26 mouse cellular contexts compared by ENCODE assay signal in the genomic region with DNA sequence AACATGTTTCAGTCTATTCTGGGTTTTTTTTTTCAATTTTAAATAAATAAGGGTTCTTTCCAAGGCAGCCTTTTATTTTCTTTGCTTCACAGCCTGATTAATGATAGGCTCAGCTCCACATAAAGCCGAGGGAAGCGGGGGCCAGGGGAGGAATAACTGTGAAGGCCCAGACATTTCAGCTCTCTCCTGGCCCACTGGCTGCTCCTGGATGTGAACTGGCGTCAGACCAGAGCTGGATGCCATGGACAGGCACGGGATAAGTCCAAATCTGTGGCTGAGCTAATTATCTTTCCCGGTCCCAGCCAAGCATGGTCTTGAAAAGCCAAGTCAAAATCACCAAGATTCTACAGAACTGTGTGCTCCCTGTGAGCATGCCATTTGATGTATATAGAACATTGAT.
DNase-seq lines count a peak whose midpoint lies in the region; ATAC-seq and TF ChIP-seq lines count a peak whose summit lies in the region.
"Had no signal": no experiment of that assay in that cellular context is flagged by ENCODE, and none has a peak within 500 bp of the region (broad histone marks: within the 10 kb centered on the region; RNA-seq: fewer than 3 reads in every experiment).

No protein-coding gene starts in this region.

- no peaks in the 10 kb centered on the region for H3K4me1 ChIP-seq in forebrain, embryonic 14.5 days (ENCODE audit: control insufficient read depth, insufficient read depth, low read length)
- peaks cover 4% of the 10 kb centered on the region; the same call in 1 of the 2 replicates for H3K4me1 ChIP-seq in forebrain, embryonic 10.5 days
- H3K4me1 ChIP-seq in hindbrain, postnatal 0 days (ENCODE audit: insufficient read depth, low read length) = no peaks in the 10 kb centered on the region
- H3K4me1 ChIP-seq in hindbrain, embryonic 10.5 days (replicated peaks) = 0 out of 2 replicates have a peak, but pooled peaks cover 5% of the 10 kb centered on the region
- H3K4me1 ChIP-seq: embryonic facial prominence, embryonic 13.5 days; limb, embryonic 12.5 days had no signal

- no peak overlapping the region for H3K9ac ChIP-seq in forebrain, embryonic 14.5 days (ENCODE audit: low read length)
- no peak overlapping the region for H3K9ac ChIP-seq in hindbrain, postnatal 0 days (replicated peaks; ENCODE audit: low read length)
- H3K9ac ChIP-seq: embryonic facial prominence, embryonic 13.5 days; limb, embryonic 12.5 days; liver, postnatal 0 days; neural tube, embryonic 15.5 days had no signal

- ATAC-seq in forebrain, embryonic 14.5 days = peak; percentile 42; the same call in 1 of the 2 replicates
- no peak for ATAC-seq in hindbrain, postnatal 0 days
- ATAC-seq: CD4-positive, CD25-positive, alpha-beta regulatory T cell, adult 4 months; intestine, postnatal 0 days; liver, postnatal 0 days; lung, postnatal 0 days had no signal

- intact Hi-C loops in left cerebral cortex, postnatal 25 days (cut with DNase I) = no loop called here
- intact Hi-C loops in left cerebral cortex, postnatal 36 days (cut with DNase I) = no loop called here

- H3K36me3 ChIP-seq in forebrain, embryonic 14.5 days (ENCODE audit: control insufficient read depth, insufficient read depth, low read length) = no peaks in the 10 kb centered on the region
- H3K36me3 ChIP-seq in forebrain, embryonic 10.5 days (replicated peaks) = no peaks in the 10 kb centered on the region
- no peaks in the 10 kb centered on the region for H3K36me3 ChIP-seq in hindbrain, postnatal 0 days (ENCODE audit: insufficient read depth, low read length)
- H3K36me3 ChIP-seq in hindbrain, embryonic 10.5 days = no peaks in the 10 kb centered on the region
- H3K36me3 ChIP-seq: embryonic facial prominence, embryonic 13.5 days; limb, embryonic 12.5 days; neural tube, embryonic 15.5 days had no signal

- no peaks in the 10 kb centered on the region for H3K9me3 ChIP-seq in forebrain, embryonic 14.5 days (replicated peaks; ENCODE audit: control insufficient read depth, low read length)
- H3K9me3 ChIP-seq in forebrain, embryonic 10.5 days = no peaks in the 10 kb centered on the region
- no peaks in the 10 kb centered on the region for H3K9me3 ChIP-seq in hindbrain, postnatal 0 days (ENCODE audit: low read length)
- no peaks in the 10 kb centered on the region for H3K9me3 ChIP-seq in hindbrain, embryonic 10.5 days
- H3K9me3 ChIP-seq: embryonic facial prominence, embryonic 13.5 days; limb, embryonic 12.5 days; neural tube, embryonic 15.5 days had no signal

- H3K4me3 ChIP-seq in forebrain, embryonic 14.5 days (ENCODE audit: low read depth, low read length) = no peak overlapping the region
- H3K4me3 ChIP-seq in forebrain, embryonic 10.5 days = no peak overlapping the region
- H3K4me3 ChIP-seq in hindbrain, postnatal 0 days (ENCODE audit: low read length) = no peak overlapping the region
- no peak overlapping the region for H3K4me3 ChIP-seq in hindbrain, embryonic 10.5 days
- H3K4me3 ChIP-seq: embryonic facial prominence, embryonic 13.5 days; erythroblast, embryonic 14.5 days; gastrocnemius, adult 2 months; left cerebral cortex, adult 2 months; limb, embryonic 12.5 days; neural tube, embryonic 15.5 days had no signal

- 51% methylated on average over 5 of the region's 5 CpGs for WGBS in forebrain, embryonic 14.5 days
- 87% methylated on average over 5 of the region's 5 CpGs for whole genome bisulfite sequencing in forebrain, embryonic 10.5 days
- WGBS in hindbrain, postnatal 0 days = 40% methylated on average over 5 of the region's 5 CpGs
- WGBS in hindbrain, embryonic 10.5 days = 90% methylated on average over 5 of the region's 5 CpGs

- no peak overlapping the region for H3K27ac ChIP-seq in forebrain, embryonic 14.5 days (ENCODE audit: low read depth, low read length)
- H3K27ac ChIP-seq in forebrain, embryonic 10.5 days = no peak overlapping the region
- no peak overlapping the region for H3K27ac ChIP-seq in hindbrain, postnatal 0 days
- no peak overlapping the region for H3K27ac ChIP-seq in hindbrain, embryonic 10.5 days
- H3K27ac ChIP-seq: embryonic facial prominence, embryonic 13.5 days; gastrocnemius, adult 2 months; left cerebral cortex, adult 2 months; limb, embryonic 12.5 days had no signal

- no peak for TF ChIP-seq CTCF in hindbrain, postnatal 0 days (IDR thresholded peaks at IDR 0.05; ENCODE audit: low read depth)

- H3K27me3 ChIP-seq in forebrain, embryonic 14.5 days (replicated peaks; ENCODE audit: control insufficient read depth, insufficient read depth, low read length) = no peaks in the 10 kb centered on the region
- H3K27me3 ChIP-seq in forebrain, embryonic 10.5 days (ENCODE audit: poor library complexity, severe bottlenecking) = no peaks in the 10 kb centered on the region
- no peaks in the 10 kb centered on the region for H3K27me3 ChIP-seq in hindbrain, postnatal 0 days (ENCODE audit: insufficient read depth, low read length)
- no peaks in the 10 kb centered on the region for H3K27me3 ChIP-seq in hindbrain, embryonic 10.5 days (ENCODE audit: insufficient read depth, poor library complexity, severe bottlenecking)
- H3K27me3 ChIP-seq: embryonic facial prominence, embryonic 13.5 days; limb, embryonic 12.5 days; neural tube, embryonic 15.5 days had no signal

- peak; percentile 48 for DNase-seq in forebrain, embryonic 14.5 days (ENCODE audit: low spot score)
- DNase-seq in forebrain, embryonic 10.5 days (ENCODE audit: extremely low spot score, low spot score) = no peak
- peak; percentile 36 for DNase-seq in hindbrain, postnatal 0 days (ENCODE audit: low spot score)
- no peak for DNase-seq in hindbrain, embryonic 10.5 days (ENCODE audit: low spot score)
- peak; percentile 1 for DNase-seq in left cerebral cortex, postnatal 25 days (ENCODE audit: low spot score in 2 of 2)
- DNase-seq in left cerebral cortex, postnatal 36 days (ENCODE audit: low spot score in 2 of 2) = no peak
- DNase-seq in brain, adult 2 months (ENCODE audit: low read depth, low spot score) = peak; percentile 3
- no peak for DNase-seq in urinary bladder, postnatal 4 days (ENCODE audit: low spot score in 2 of 2)
- DNase-seq: adrenal gland, postnatal 14 days; cerebellum, adult 11 months; cerebellum, postnatal 25 days; embryo, embryonic 11 days; gastrocnemius, adult 2 months; kidney, postnatal 25 days; liver, postnatal 0 days; thymus, postnatal 14 days had no signal

- H3K4me2 ChIP-seq in forebrain, embryonic 14.5 days (ENCODE audit: low read length) = no peak overlapping the region
- H3K4me2 ChIP-seq in hindbrain, postnatal 0 days (ENCODE audit: low read depth, low read length) = no peak overlapping the region
- H3K4me2 ChIP-seq: embryonic facial prominence, embryonic 13.5 days; limb, embryonic 12.5 days; liver, embryonic 11.5 days; midbrain, embryonic 11.5 days; neural tube, embryonic 15.5 days had no signal

Comparison
In these comparisons a context has a peak if more than half of its experiments do, and no peak if none do; other contexts are left out.
1. DNase-seq: peak in forebrain, embryonic 14.5 days (single experiment), hindbrain, postnatal 0 days (single experiment), left cerebral cortex, postnatal 25 days (2 of 2) and brain, adult 2 months (single experiment); none in forebrain, embryonic 10.5 days (single experiment), hindbrain, embryonic 10.5 days (single experiment), left cerebral cortex, postnatal 36 days (0 of 2) and urinary bladder, postnatal 4 days (0 of 2).